Mouse (Mus musculus): ENCODE results near the gene Tlk2. TPM values are rescaled to one million over a fixed set of nuclear protein-coding genes. Genes with fewer than 3 reads are reported as not detected.
A peak's percentile ranks its signal among the peaks of the same experiment; 100 is the strongest.

The Tlk2 gene
- polyA plus RNA-seq, 1 experiment from 2014 or later = 17.5 TPM

- no peak overlapping the region for H3K27ac ChIP-seq
- H3K9ac ChIP-seq (ENCODE audit: low read depth, low read length) = no peak overlapping the region
- no peak for ATAC-seq (replicated peaks; ENCODE audit: low FRiP score, low read depth)
- H3K9me3 ChIP-seq (replicated peaks; ENCODE audit: low read length) = peaks cover 7% of the 10 kb centered on the region; the same call in 1 of the 2 replicates
- no peak for DNase-seq (ENCODE audit: low spot score)
- H3K27me3 ChIP-seq (ENCODE audit: insufficient read depth, low read length) = no peaks in the 10 kb centered on the region
- H3K4me1 ChIP-seq (replicated peaks; ENCODE audit: insufficient read depth, low read length) = peaks cover 5% of the 10 kb centered on the region; the same call in 1 of the 2 replicates
- no peaks in the 10 kb centered on the region for H3K36me3 ChIP-seq (ENCODE audit: insufficient read depth, low read length)
- H3K4me3 ChIP-seq (replicated peaks; ENCODE audit: low read depth, low read length) = no peak overlapping the region
- no peak for TF ChIP-seq CTCF (IDR thresholded peaks at IDR 0.05; ENCODE audit: low read depth)
- H3K4me2 ChIP-seq (ENCODE audit: low read length) = no peak overlapping the region
Observed at GRCm38 (mm10) chr11:105158047-105158446, 20.6 kb upstream of the Tlk2 start.

GRCm38 (mm10) chr11:105159673-105160360, 18.8 kb upstream of the Tlk2 start:
- no peak for DNase-seq (ENCODE audit: low spot score)
- Histone ChIP-seq H3K36me3 (ENCODE audit: insufficient read depth, low read length) (no peaks in the 10 kb centered on the region), H3K9me3 (replicated peaks; ENCODE audit: low read length) (peaks cover 10% of the 10 kb centered on the region; the same call in 1 of the 2 replicates), H3K27me3 (ENCODE audit: insufficient read depth, low read length) (no peaks in the 10 kb centered on the region), H3K4me1 (replicated peaks; ENCODE audit: insufficient read depth, low read length) (no peaks in the 10 kb centered on the region), H3K9ac (ENCODE audit: low read depth, low read length) (no peak overlapping the region), H3K4me3 (replicated peaks; ENCODE audit: low read depth, low read length) (no peak overlapping the region), H3K27ac (no peak overlapping the region), H3K4me2 (ENCODE audit: low read length) (no peak overlapping the region)
- no peak for TF ChIP-seq CTCF (IDR thresholded peaks at IDR 0.05; ENCODE audit: low read depth)
- 48% methylated on average over 6 of the region's 6 CpGs for WGBS
- no peak for ATAC-seq (replicated peaks; ENCODE audit: low FRiP score, low read depth)

- Histone ChIP-seq H3K4me3 (replicated peaks; ENCODE audit: low read depth, low read length) (no peak overlapping the region), H3K27me3 (ENCODE audit: insufficient read depth, low read length) (no peaks in the 10 kb centered on the region), H3K36me3 (ENCODE audit: insufficient read depth, low read length) (no peaks in the 10 kb centered on the region), H3K4me1 (replicated peaks; ENCODE audit: insufficient read depth, low read length) (no peaks in the 10 kb centered on the region), H3K27ac (no peak overlapping the region), H3K9me3 (replicated peaks; ENCODE audit: low read length) (peaks cover 19% of the 10 kb centered on the region), H3K4me2 (ENCODE audit: low read length) (no peak overlapping the region), H3K9ac (ENCODE audit: low read depth, low read length) (no peak overlapping the region)
- 92% methylated on average over 2 of the region's 2 CpGs for WGBS
- DNase-seq (ENCODE audit: low spot score) (no peak), ATAC-seq (replicated peaks; ENCODE audit: low FRiP score, low read depth) (no peak)
- TF ChIP-seq CTCF (IDR thresholded peaks at IDR 0.05; ENCODE audit: low read depth) = no peak
Observed at GRCm38 (mm10) chr11:105161411-105161810, 17.2 kb upstream of the Tlk2 start.

GRCm38 (mm10) chr11:105164516-105165510, 13.8 kb upstream of the Tlk2 start:
- Histone ChIP-seq H3K4me1 (replicated peaks; ENCODE audit: insufficient read depth, low read length) (no peaks in the 10 kb centered on the region), H3K27me3 (ENCODE audit: insufficient read depth, low read length) (no peaks in the 10 kb centered on the region), H3K27ac (no peak overlapping the region), H3K4me3 (replicated peaks; ENCODE audit: low read depth, low read length) (no peak overlapping the region), H3K9me3 (replicated peaks; ENCODE audit: low read length) (peaks cover 19% of the 10 kb centered on the region), H3K9ac (ENCODE audit: low read depth, low read length) (no peak overlapping the region), H3K4me2 (ENCODE audit: low read length) (no peak overlapping the region), H3K36me3 (ENCODE audit: insufficient read depth, low read length) (no peaks in the 10 kb centered on the region)
- no peak for TF ChIP-seq CTCF (IDR thresholded peaks at IDR 0.05; ENCODE audit: low read depth)
- ATAC-seq (replicated peaks; ENCODE audit: low FRiP score, low read depth) (no peak), DNase-seq (ENCODE audit: low spot score) (no peak)
- 87% methylated on average over 69 of the region's 69 CpGs for WGBS

GRCm38 (mm10) chr11:105166780-105167179, 11.8 kb upstream of the Tlk2 start:
- Histone ChIP-seq H3K4me1 (replicated peaks; ENCODE audit: insufficient read depth, low read length) (no peaks in the 10 kb centered on the region), H3K27me3 (ENCODE audit: insufficient read depth, low read length) (no peaks in the 10 kb centered on the region), H3K9me3 (replicated peaks; ENCODE audit: low read length) (peaks cover 19% of the 10 kb centered on the region), H3K9ac (ENCODE audit: low read depth, low read length) (no peak overlapping the region), H3K4me3 (replicated peaks; ENCODE audit: low read depth, low read length) (no peak overlapping the region), H3K36me3 (ENCODE audit: insufficient read depth, low read length) (no peaks in the 10 kb centered on the region), H3K27ac (no peak overlapping the region), H3K4me2 (ENCODE audit: low read length) (no peak overlapping the region)
- 93% methylated on average over 10 of the region's 10 CpGs for WGBS
- DNase-seq (ENCODE audit: low spot score) = no peak
- TF ChIP-seq CTCF (IDR thresholded peaks at IDR 0.05; ENCODE audit: low read depth) = no peak
- no peak for ATAC-seq (replicated peaks; ENCODE audit: low FRiP score, low read depth)

GRCm38 (mm10) chr11:105179523-105179922, 916 bp downstream of the Tlk2 start:
- no peak for TF ChIP-seq CTCF (IDR thresholded peaks at IDR 0.05; ENCODE audit: low read depth)
- Histone ChIP-seq H3K9me3 (replicated peaks; ENCODE audit: low read length) (no peaks in the 10 kb centered on the region), H3K27me3 (ENCODE audit: insufficient read depth, low read length) (no peaks in the 10 kb centered on the region), H3K4me1 (replicated peaks; ENCODE audit: insufficient read depth, low read length) (peaks cover 9% of the 10 kb centered on the region), H3K4me3 (replicated peaks; ENCODE audit: low read depth, low read length) (peak overlapping the region; percentile 96), H3K9ac (ENCODE audit: low read depth, low read length) (no peak overlapping the region), H3K36me3 (ENCODE audit: insufficient read depth, low read length) (peaks cover 4% of the 10 kb centered on the region; the same call in 1 of the 2 replicates), H3K27ac (peak overlapping the region; percentile 98), H3K4me2 (ENCODE audit: low read length) (peak overlapping the region; percentile 90)
- ATAC-seq (replicated peaks; ENCODE audit: low FRiP score, low read depth) (no peak), DNase-seq (ENCODE audit: low spot score) (peak; percentile 83)
- WGBS = 29% methylated on average over 4 of the region's 4 CpGs

Data from kidney, postnatal 0 days (tissue).